Mouse (Mus musculus): ENCODE measurements around the gene Ces4a.

- TF ChIP-seq CTCF (IDR thresholded peaks at IDR 0.05; ENCODE audit: low read depth, low read length): no peak
- no peak for TF ChIP-seq EP300 (IDR thresholded peaks at IDR 0.05; ENCODE audit: insufficient read depth, low read depth, low read length)
- no peak for TF ChIP-seq POLR2A (IDR thresholded peaks at IDR 0.05; ENCODE audit: insufficient read depth, low read length)
Observed at GRCm38 (mm10) chr8:105170041-105170380, 38.4 kb downstream of the Ces4a start.

Data from ES-Bruce4 (cell line).